ENCODE assay signal across 9 mouse cellular contexts in the genomic region with DNA sequence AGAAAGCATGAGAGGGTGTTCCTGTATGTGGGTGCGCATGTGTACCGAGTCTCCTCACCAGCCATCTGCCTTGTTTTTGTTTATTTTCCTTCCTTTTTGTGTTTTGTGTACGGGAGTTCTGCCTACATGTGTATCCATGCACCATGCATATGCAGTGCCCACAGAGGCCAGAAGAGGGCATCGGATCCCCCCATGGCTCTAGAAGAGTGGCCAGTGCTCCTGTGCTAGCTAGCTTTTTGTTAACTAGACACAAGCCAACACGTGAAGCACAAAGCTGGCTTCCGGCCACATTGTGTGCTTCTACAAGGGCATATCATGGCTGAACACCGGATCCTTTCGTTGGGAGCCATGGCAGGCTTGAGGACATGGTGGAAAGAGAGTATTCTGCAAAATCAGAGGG. TPM values are rescaled to one million over a fixed set of nuclear protein-coding genes. Genes with fewer than 3 reads are reported as not detected.
A peak's percentile ranks its signal among the peaks of the same experiment; 100 is the strongest.
DNase-seq lines count a peak whose midpoint lies in the region; ATAC-seq and TF ChIP-seq lines count a peak whose summit lies in the region.
"Had no signal": no experiment of that assay in that cellular context is flagged by ENCODE, and none has a peak within 500 bp of the region (broad histone marks: within the 10 kb centered on the region; RNA-seq: fewer than 3 reads in every experiment).

No protein-coding gene starts in this region.

- no peaks in the 10 kb centered on the region for H3K36me3 ChIP-seq in midbrain, embryonic 10.5 days
- no peaks in the 10 kb centered on the region for H3K36me3 ChIP-seq in midbrain, embryonic 16.5 days (ENCODE audit: control insufficient read depth, insufficient read depth, low read length)
- no peaks in the 10 kb centered on the region for H3K36me3 ChIP-seq in lung, embryonic 14.5 days (ENCODE audit: insufficient read depth)
- H3K36me3 ChIP-seq: hindbrain, embryonic 15.5 days had no signal

- no peak overlapping the region for H3K9ac ChIP-seq in midbrain, embryonic 16.5 days (ENCODE audit: low read depth, low read length)
- no peak overlapping the region for H3K9ac ChIP-seq in lung, embryonic 14.5 days
- H3K9ac ChIP-seq: hindbrain, embryonic 15.5 days had no signal

- WGBS in midbrain, embryonic 10.5 days: 45% methylated on average over 8 of the region's 8 CpGs
- WGBS in midbrain, embryonic 16.5 days: 35% methylated on average over 8 of the region's 8 CpGs
- 33% methylated on average over 8 of the region's 8 CpGs for WGBS in lung, embryonic 14.5 days

- peak; percentile 29 to 52 for DNase-seq in adrenal gland, adult 18-20 months (ENCODE audit: low spot score in 2 of 2)
- DNase-seq in adrenal gland, adult 8-10 months: no peak
- peak; percentile 67 for DNase-seq in midbrain, embryonic 10.5 days (ENCODE audit: low spot score)
- peak; percentile 79 for DNase-seq in brain, embryonic 14.5 days (ENCODE audit: low read depth)
- DNase-seq in forelimb bud, embryonic 11.5 days (ENCODE audit: low read depth, low spot score): peak; percentile 57
- peak; percentile 85 for DNase-seq in lung, embryonic 14.5 days
- peak; percentile 35 for DNase-seq in spleen, adult 12 weeks (ENCODE audit: low spot score)

- TF ChIP-seq CTCF in brain, embryonic 14.5 days (IDR thresholded peaks at IDR 0.05; ENCODE audit: borderline replicate concordance, extremely low read depth, insufficient read depth, insufficient read length): peak; percentile 81
- TF ChIP-seq CTCF in lung, embryonic 14.5 days (IDR thresholded peaks at IDR 0.05; ENCODE audit: low read depth): peak; percentile 81

- ATAC-seq in midbrain, embryonic 16.5 days: no peak
- no peak for ATAC-seq in lung, embryonic 14.5 days (ENCODE audit: insufficient read depth)

- no peak overlapping the region for H3K4me3 ChIP-seq in midbrain, embryonic 10.5 days
- H3K4me3 ChIP-seq in midbrain, embryonic 16.5 days (ENCODE audit: low read depth, low read length): no peak overlapping the region
- no peak overlapping the region for H3K4me3 ChIP-seq in lung, embryonic 14.5 days (ENCODE audit: low read depth, low read length)
- H3K4me3 ChIP-seq: hindbrain, embryonic 15.5 days had no signal

- H3K4me2 ChIP-seq in midbrain, embryonic 16.5 days (ENCODE audit: low read length): no peak overlapping the region
- no peak overlapping the region for H3K4me2 ChIP-seq in lung, embryonic 14.5 days
- H3K4me2 ChIP-seq: hindbrain, embryonic 15.5 days had no signal

- no peaks in the 10 kb centered on the region for H3K9me3 ChIP-seq in midbrain, embryonic 10.5 days (replicated peaks)
- no peaks in the 10 kb centered on the region for H3K9me3 ChIP-seq in midbrain, embryonic 16.5 days (replicated peaks; ENCODE audit: control insufficient read depth, low read length, poor library complexity, severe bottlenecking)
- H3K9me3 ChIP-seq in lung, embryonic 14.5 days (ENCODE audit: low read depth, low read length): no peaks in the 10 kb centered on the region
- H3K9me3 ChIP-seq: hindbrain, embryonic 15.5 days had no signal

- peak overlapping the region; percentile 9; the same call in 1 of the 2 replicates for H3K27ac ChIP-seq in midbrain, embryonic 10.5 days (replicated peaks)
- H3K27ac ChIP-seq in midbrain, embryonic 16.5 days (ENCODE audit: low read length): no peak overlapping the region
- H3K27ac ChIP-seq in lung, embryonic 14.5 days (ENCODE audit: low read depth): no peak overlapping the region
- H3K27ac ChIP-seq: hindbrain, embryonic 15.5 days had no signal

- no peaks in the 10 kb centered on the region for H3K27me3 ChIP-seq in midbrain, embryonic 10.5 days (ENCODE audit: low read depth, poor library complexity, severe bottlenecking)
- no peaks in the 10 kb centered on the region for H3K27me3 ChIP-seq in midbrain, embryonic 16.5 days (ENCODE audit: control insufficient read depth, insufficient read depth, low read depth, low read length)
- H3K27me3 ChIP-seq in lung, embryonic 14.5 days (ENCODE audit: insufficient read depth, low read length): no peaks in the 10 kb centered on the region
- H3K27me3 ChIP-seq: hindbrain, embryonic 15.5 days had no signal

- H3K4me1 ChIP-seq in midbrain, embryonic 10.5 days: 0 out of 2 replicates have a peak, but pooled peaks cover 5% of the 10 kb centered on the region
- H3K4me1 ChIP-seq in midbrain, embryonic 16.5 days (ENCODE audit: control insufficient read depth, insufficient read depth, low read length): no peaks in the 10 kb centered on the region
- no peaks in the 10 kb centered on the region for H3K4me1 ChIP-seq in lung, embryonic 14.5 days (ENCODE audit: insufficient read depth)
- H3K4me1 ChIP-seq: hindbrain, embryonic 15.5 days had no signal

- TF ChIP-seq POLR2A in brain, embryonic 14.5 days (IDR thresholded peaks at IDR 0.05; ENCODE audit: borderline replicate concordance, extremely low read depth, insufficient read depth, insufficient read length, poor library complexity, severe bottlenecking): no peak

RNA-seq across cellular contexts. Expression of gene Pemt, which starts 24.3 kb away (rescaled TPM):
- total RNA-seq in adrenal gland, adult 18-20 months (2021): 10 to 100 TPM in 1 of 2 experiments, 1 to 10 TPM in 1; 5.5 to 11.1 TPM
- 1 to 10 TPM; 4.9 to 9.5 (median 7.8) TPM for total RNA-seq in adrenal gland, adult 8-10 months (2022)
- 8.6 and 10.8 TPM in 2 replicates for polyA plus RNA-seq in midbrain, embryonic 10.5 days (2016; fragmentation: Nextera tagmentation; extraction: Ambion mirVana)
- polyA plus RNA-seq in midbrain, embryonic 16.5 days (2015; fragmentation: Nextera tagmentation; extraction: Ambion mirVana): 7.6 and 9.4 TPM in 2 replicates
- polyA plus RNA-seq in brain, embryonic 14.5 days (2012; rRNA removed): 5.9 and 7.6 TPM in 2 replicates
- polyA plus RNA-seq in lung, embryonic 14.5 days (2014; fragmentation: Nextera tagmentation; extraction: Ambion mirVana): 8.8 and 9.7 TPM in 2 replicates

RNA-seq across cellular contexts. Expression of gene Rai1, which starts 34.2 kb away (rescaled TPM):
- 10 to 100 TPM; 35.2 to 42.3 TPM for total RNA-seq in adrenal gland, adult 18-20 months (2021)
- 10 to 100 TPM; 46.6 to 87.7 (median 60.0) TPM for total RNA-seq in adrenal gland, adult 8-10 months (2022)
- polyA plus RNA-seq in midbrain, embryonic 10.5 days (2016; fragmentation: Nextera tagmentation; extraction: Ambion mirVana): 23.4 and 23.9 TPM in 2 replicates
- 25.0 and 26.5 TPM in 2 replicates for polyA plus RNA-seq in midbrain, embryonic 16.5 days (2015; fragmentation: Nextera tagmentation; extraction: Ambion mirVana)
- polyA plus RNA-seq in brain, embryonic 14.5 days (2012; rRNA removed): 65.8 and 78.4 TPM in 2 replicates
- polyA plus RNA-seq in lung, embryonic 14.5 days (2014; fragmentation: Nextera tagmentation; extraction: Ambion mirVana): 31.8 and 37.8 TPM in 2 replicates
